Mouse (Mus musculus) forebrain, embryonic 16.5 days (tissue): ENCODE measurements around the gene Rgp1. TPM values are rescaled to one million over a fixed set of nuclear protein-coding genes. Genes with fewer than 3 reads are reported as not detected.
"Not testable (repeated sequence)": the region's sequence is repeated elsewhere in the genome, so short reads cannot be mapped to it uniquely, and the experiment has no call there.

ENCODE experiments used
- ATAC-seq: fragments of 200-750 bp; cut with Nextera tagmentation; 2 replicates; pipeline ENCODE4 v1.8.0; 2017; ENCODE audit warnings: mild to moderate bottlenecking, moderate library complexity
- H3K27ac ChIP-seq: fragments of 300-500 bp; sonication (generic); 2 replicates; pipeline ENCODE4 v1.5.1; 2014; ENCODE audit warnings: low read length, control low read depth
- H3K27me3 ChIP-seq: fragments of 300-500 bp; sonication (generic); replicated peaks from 2 replicates; pipeline ENCODE4 v1.6.1; 2014; ENCODE audit warnings: low read length; ENCODE audit not compliant: control insufficient read depth, insufficient read depth
- H3K36me3 ChIP-seq: fragments of 300-500 bp; sonication (generic); 2 replicates; pipeline ENCODE4 v1.6.1; 2014; ENCODE audit not compliant: control insufficient read depth, insufficient read depth
- H3K4me1 ChIP-seq: fragments of 300-500 bp; sonication (generic); replicated peaks from 2 replicates; pipeline ENCODE4 v1.6.1; 2014; ENCODE audit warnings: low read length; ENCODE audit not compliant: control insufficient read depth, insufficient read depth
- H3K4me2 ChIP-seq: fragments of 300-500 bp; sonication (generic); 2 replicates; pipeline ENCODE4 v1.6.1; 2014; ENCODE audit warnings: mild to moderate bottlenecking, low read length, control low read depth
- H3K4me3 ChIP-seq: fragments of 300-500 bp; sonication (generic); replicated peaks from 2 replicates; pipeline ENCODE4 v1.5.1; 2014; ENCODE audit warnings: mild to moderate bottlenecking, low read length, control low read depth
- H3K9ac ChIP-seq: fragments of 300-500 bp; sonication (generic); replicated peaks from 2 replicates; pipeline ENCODE4 v1.6.1; 2014; ENCODE audit warnings: low read depth, low read length, control low read depth
- H3K9me3 ChIP-seq: fragments of 300-500 bp; sonication (generic); 2 replicates; pipeline ENCODE4 v1.6.1; 2016; ENCODE audit warnings: low read length; ENCODE audit not compliant: control insufficient read depth
- WGBS: fragments of 180-500 bp; shearing (Covaris S2); extraction: QIAGEN DNeasy Blood & Tissue Kit; methylation state at CpG from one replicate; pipeline ENCODE4 v1.1.7; 2014; 5-methylcytosine and 5-hydroxymethylcytosine counted together
- polyA plus RNA-seq: library from polyadenylated mRNA; unstranded; fragments of >200 nt; fragmentation: Nextera tagmentation; extraction: Ambion mirVana; gene quantifications from 2 replicates; pipeline ENCODE4 v1.2.1, GENCODE M21; 2015

The Rgp1 gene
- polyA plus RNA-seq, 1 experiment from 2014 or later = 30.5 TPM

GRCm38 (mm10) chr4:43585682-43586081 lies 7.2 kb downstream of the Rgp1 start:
- H3K27me3 ChIP-seq = no peaks in the 10 kb centered on the region
- H3K4me3 ChIP-seq = no peak overlapping the region
- WGBS = 50% methylated on average over 10 of the region's 10 CpGs
- no peak overlapping the region for H3K9ac ChIP-seq
- H3K27ac ChIP-seq = no peak overlapping the region
- H3K9me3 ChIP-seq = no peaks in the 10 kb centered on the region
- H3K4me2 ChIP-seq = no peak overlapping the region
- H3K4me1 ChIP-seq = no peaks in the 10 kb centered on the region
- no peak for ATAC-seq
- peaks cover 12% of the 10 kb centered on the region for H3K36me3 ChIP-seq

- Histone ChIP-seq H3K27ac (no peak overlapping the region), H3K9ac (no peak overlapping the region), H3K4me2 (no peak overlapping the region), H3K4me3 (no peak overlapping the region), H3K4me1 (no peaks in the 10 kb centered on the region), H3K9me3 (no peaks in the 10 kb centered on the region), H3K36me3 (peaks cover 9% of the 10 kb centered on the region), H3K27me3 (no peaks in the 10 kb centered on the region)
- WGBS = 77% methylated on average over 8 of the region's 8 CpGs
- peak; percentile 47 for ATAC-seq
Observed at GRCm38 (mm10) chr4:43586411-43586810, 7.9 kb downstream of the Rgp1 start.

- no peaks in the 10 kb centered on the region for H3K9me3 ChIP-seq
- no peak for ATAC-seq
- H3K4me2 ChIP-seq = no peak overlapping the region
- no peak overlapping the region for H3K4me3 ChIP-seq
- no peaks in the 10 kb centered on the region for H3K27me3 ChIP-seq
- no peak overlapping the region for H3K27ac ChIP-seq
- no peak overlapping the region for H3K9ac ChIP-seq
- WGBS = 66% methylated on average over 7 of the region's 7 CpGs
- H3K36me3 ChIP-seq = peaks cover 5% of the 10 kb centered on the region
- no peaks in the 10 kb centered on the region for H3K4me1 ChIP-seq
Observed at GRCm38 (mm10) chr4:43587681-43588080, 9.2 kb downstream of the Rgp1 start.

- Histone ChIP-seq H3K9me3 (no peaks in the 10 kb centered on the region), H3K27ac (no peak overlapping the region), H3K4me3 (no peak overlapping the region), H3K9ac (no peak overlapping the region), H3K4me1 (no peaks in the 10 kb centered on the region), H3K36me3 (no peaks in the 10 kb centered on the region), H3K4me2 (no peak overlapping the region), H3K27me3 (no peaks in the 10 kb centered on the region)
- 88% methylated on average over 5 of the region's 5 CpGs for WGBS
- no peak for ATAC-seq
Observed at GRCm38 (mm10) chr4:43591543-43591942, 13.0 kb downstream of the Rgp1 start.

- Histone ChIP-seq H3K36me3 (no peaks in the 10 kb centered on the region), H3K9ac (no peak overlapping the region), H3K27me3 (no peaks in the 10 kb centered on the region), H3K27ac (no peak overlapping the region), H3K4me3 (no peak overlapping the region), H3K4me1 (no peaks in the 10 kb centered on the region), H3K9me3 (no peaks in the 10 kb centered on the region), H3K4me2 (no peak overlapping the region)
- 67% methylated on average over 3 of the region's 3 CpGs for WGBS
- ATAC-seq = no peak
Observed at GRCm38 (mm10) chr4:43591961-43592360, 13.4 kb downstream of the Rgp1 start.

GRCm38 (mm10) chr4:43593453-43593852 lies 14.9 kb downstream of the Rgp1 start:
- WGBS = 74% methylated on average over 3 of the region's 3 CpGs
- Histone ChIP-seq H3K4me3 (no peak overlapping the region), H3K9me3 (no peaks in the 10 kb centered on the region), H3K9ac (no peak overlapping the region), H3K4me1 (no peaks in the 10 kb centered on the region), H3K4me2 (no peak overlapping the region), H3K27me3 (no peaks in the 10 kb centered on the region), H3K36me3 (no peaks in the 10 kb centered on the region), H3K27ac (no peak overlapping the region)
- ATAC-seq = no peak

GRCm38 (mm10) chr4:43596597-43596996 lies 18.1 kb downstream of the Rgp1 start:
- 80% methylated on average over 2 of the region's 2 CpGs for WGBS
- H3K9me3 ChIP-seq, H3K4me2 ChIP-seq, H3K9ac ChIP-seq, H3K4me1 ChIP-seq, H3K36me3 ChIP-seq, H3K27ac ChIP-seq, H3K27me3 ChIP-seq, ATAC-seq, H3K4me3 ChIP-seq: not testable (repeated sequence)

GRCm38 (mm10) chr4:43598200-43598599 lies 19.7 kb downstream of the Rgp1 start:
- Histone ChIP-seq H3K27me3 (no peaks in the 10 kb centered on the region), H3K27ac (no peak overlapping the region), H3K9ac (no peak overlapping the region), H3K9me3 (no peaks in the 10 kb centered on the region), H3K36me3 (no peaks in the 10 kb centered on the region), H3K4me2 (no peak overlapping the region), H3K4me3 (no peak overlapping the region), H3K4me1 (no peaks in the 10 kb centered on the region)
- WGBS = 87% methylated on average over 4 of the region's 4 CpGs
- ATAC-seq = no peak

GRCm38 (mm10) chr4:43598650-43599380 lies 20.3 kb downstream of the Rgp1 start:
- Histone ChIP-seq H3K4me3 (no peak overlapping the region), H3K27ac (no peak overlapping the region), H3K4me2 (no peak overlapping the region), H3K9ac (no peak overlapping the region), H3K36me3 (no peaks in the 10 kb centered on the region), H3K9me3 (no peaks in the 10 kb centered on the region), H3K27me3 (no peaks in the 10 kb centered on the region), H3K4me1 (no peaks in the 10 kb centered on the region)
- 90% methylated on average over 7 of the region's 7 CpGs for WGBS
- no peak for ATAC-seq
